Mouse (Mus musculus) cerebellum, postnatal 25 days (tissue): ENCODE results near the gene Hspb6.

Source experiments
- DNase-seq, 2 experiments: peaks; one replicate each; pipeline ENCODE4 v3.0.0; 2021; ENCODE audit warnings: mixed read lengths in 2 of 2

Hspb6 gene

GRCm38 (mm10) chr7:30587842-30588667 lies 36.1 kb downstream of the Hspb6 start:
- DNase-seq: peak in 1 of 2 experiments; percentile 81

DNA sequence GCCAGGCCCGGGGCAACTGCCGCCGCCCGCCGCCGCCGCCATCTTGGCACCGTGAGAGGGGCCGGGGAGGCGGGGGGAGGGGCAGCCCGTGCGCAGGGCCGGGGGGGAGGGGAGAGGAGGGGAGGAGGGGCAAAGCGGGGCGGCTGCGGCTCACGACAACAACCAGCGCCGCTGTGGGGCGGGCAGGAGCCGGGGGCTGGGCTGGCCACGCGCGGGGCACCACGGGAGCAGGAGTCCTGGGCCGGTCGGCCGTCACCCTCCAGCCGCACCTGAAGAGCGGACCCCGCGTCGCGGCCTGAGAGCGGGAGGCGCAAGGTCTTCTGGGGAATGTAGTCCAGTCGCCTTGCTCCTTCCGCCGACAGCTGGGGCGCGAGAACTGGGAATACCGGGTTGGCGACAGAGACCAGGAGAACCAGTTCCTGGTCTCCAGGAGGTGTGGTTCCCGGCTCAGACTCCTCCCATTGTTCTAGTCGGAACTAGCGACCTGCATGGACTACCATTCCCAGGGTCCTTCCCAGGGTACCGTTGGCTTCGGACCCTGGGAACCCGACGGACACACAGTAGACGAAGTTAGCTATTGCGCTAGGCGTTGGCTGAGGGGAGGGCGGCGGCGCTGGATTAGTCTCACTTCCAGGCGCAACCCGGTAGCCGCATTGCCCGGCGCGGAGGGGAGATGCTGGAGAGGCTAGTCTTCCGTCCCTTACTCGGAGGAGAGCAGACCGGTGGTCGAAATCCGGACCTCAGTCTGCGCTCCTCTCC lies 36.9 kb downstream of the Hspb6 start, which contains the start of gene Kmt2b:
Kmt2b (minus strand) TSS at position 51 of the 759 bp plus-strand sequence.
- peak; percentile 96 to 98 for DNase-seq

DNA sequence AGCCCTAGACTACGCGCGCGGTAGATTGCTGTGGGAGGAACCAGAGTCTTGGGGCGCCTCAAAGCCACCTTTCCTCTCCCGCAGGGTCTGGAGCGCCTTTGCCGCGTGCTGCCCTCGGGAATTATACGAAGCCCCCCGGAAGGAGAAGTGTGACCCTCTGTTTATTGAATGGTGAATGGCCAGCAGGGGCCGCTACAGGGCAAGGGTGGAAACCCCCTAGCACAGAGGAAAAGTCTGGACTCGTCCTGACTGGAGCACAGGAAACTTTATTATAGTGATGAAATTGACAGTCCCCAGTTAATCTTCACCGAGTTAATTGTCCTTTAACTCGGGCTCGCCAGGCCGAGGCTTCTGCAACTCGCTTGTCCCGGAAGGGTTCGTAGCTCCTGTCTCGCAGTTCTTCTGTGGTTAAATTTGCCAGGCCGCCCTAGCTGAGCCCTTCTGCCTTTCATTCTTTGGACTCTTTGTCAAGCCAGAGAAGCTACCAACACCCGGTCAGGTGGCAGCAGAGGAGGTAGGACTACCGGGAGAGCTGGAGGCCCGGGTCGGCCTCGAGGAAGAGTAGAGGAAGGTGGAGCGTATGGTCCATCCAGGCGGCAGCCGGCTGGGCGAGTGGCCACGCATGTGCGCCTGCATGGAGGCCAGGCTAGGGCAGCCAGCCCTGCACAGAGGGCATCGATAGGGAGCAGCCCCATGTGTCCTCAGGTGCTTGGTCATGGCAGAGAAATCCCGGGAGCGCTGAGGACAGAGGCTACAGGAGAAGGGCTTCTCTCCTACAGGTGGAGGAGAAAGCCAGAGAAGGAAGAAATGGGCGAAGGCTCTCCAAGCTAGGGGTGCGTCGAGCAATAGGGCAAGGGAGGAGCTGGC lies 37.7 kb downstream of the Hspb6 start:
- DNase-seq: peak; percentile 86 to 91

DNA sequence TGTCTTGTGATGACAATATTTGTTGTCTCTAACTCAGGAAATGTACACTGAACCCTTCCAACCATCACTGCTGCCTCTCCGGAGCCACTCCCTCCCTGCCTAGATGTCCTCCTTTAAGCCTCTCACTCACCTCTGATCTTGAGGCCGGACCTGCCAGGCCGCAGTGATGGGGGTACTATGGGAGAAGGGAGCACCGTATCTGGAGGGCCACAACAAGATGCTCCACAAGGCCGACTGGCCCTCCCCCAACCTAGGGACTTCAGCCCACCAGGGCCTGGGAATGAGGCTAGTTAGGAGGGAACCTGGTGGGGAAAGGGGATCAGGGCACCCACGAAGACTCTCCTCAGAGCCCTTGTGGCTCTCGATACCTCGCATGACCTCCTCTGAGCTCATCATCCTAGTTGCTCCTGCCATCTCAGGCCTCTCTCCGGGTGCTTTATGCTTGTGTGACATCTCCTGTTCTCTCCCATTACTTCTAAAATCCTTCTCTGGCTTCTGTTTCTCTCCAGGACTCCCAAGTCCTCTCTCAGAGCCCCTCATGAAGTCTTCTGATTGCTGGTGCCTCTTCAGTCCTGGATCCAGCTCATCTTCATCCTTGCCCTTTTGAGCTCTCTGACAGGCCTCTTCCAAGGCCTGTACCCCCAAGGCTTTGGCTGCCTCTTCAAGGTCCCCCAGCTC lies 39.1 kb downstream of the Hspb6 start:
- DNase-seq: no peak

DNA sequence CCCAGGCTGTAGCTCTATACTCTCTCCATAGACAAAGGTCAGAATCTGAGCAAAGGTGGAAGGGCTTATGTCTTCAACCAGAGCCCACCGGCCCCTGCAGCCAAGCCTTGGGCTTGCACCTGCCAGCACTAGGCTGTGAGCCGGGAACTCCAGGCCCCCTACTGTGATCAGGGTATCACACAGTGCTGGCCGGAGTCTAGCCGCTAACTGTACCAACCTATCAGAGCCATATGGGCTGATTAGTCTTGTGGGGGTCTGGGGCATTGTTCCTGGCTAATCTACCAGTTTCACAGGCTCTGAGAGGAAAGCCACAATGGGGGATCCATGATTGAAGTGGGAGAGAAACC lies 39.6 kb downstream of the Hspb6 start:
- DNase-seq: no peak

DNA sequence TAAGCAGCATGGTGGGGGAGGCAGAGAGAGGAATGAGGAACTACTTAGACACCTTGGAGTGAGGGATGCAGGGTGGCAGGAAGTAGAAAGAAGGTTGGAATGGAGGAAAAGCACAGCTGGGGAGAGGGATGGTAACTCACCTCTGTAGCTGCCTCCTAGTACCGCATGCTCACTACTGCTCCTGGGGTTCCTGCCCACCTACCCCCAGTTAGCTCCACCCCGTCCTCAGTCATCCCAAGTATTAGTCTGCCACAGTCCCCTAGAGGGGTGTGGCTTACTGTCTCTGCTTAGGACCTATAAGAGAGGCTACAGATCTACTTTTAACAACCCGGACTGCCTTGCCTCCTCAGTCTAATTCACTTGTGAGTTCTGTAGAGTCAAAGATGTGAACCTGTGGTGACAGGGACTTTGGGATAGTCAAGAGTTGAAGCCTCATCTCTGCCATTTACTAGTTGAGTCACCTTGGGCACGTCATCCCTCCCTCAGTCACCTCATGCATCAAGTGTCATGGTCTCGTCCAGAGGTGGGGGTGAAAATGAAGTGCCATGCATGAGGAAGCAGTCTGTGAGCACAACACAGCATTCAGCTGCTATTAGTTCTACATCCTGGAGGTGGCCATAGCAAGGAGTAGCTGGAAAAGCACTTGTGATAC lies 40.9 kb downstream of the Hspb6 start:
- DNase-seq: no peak

DNA sequence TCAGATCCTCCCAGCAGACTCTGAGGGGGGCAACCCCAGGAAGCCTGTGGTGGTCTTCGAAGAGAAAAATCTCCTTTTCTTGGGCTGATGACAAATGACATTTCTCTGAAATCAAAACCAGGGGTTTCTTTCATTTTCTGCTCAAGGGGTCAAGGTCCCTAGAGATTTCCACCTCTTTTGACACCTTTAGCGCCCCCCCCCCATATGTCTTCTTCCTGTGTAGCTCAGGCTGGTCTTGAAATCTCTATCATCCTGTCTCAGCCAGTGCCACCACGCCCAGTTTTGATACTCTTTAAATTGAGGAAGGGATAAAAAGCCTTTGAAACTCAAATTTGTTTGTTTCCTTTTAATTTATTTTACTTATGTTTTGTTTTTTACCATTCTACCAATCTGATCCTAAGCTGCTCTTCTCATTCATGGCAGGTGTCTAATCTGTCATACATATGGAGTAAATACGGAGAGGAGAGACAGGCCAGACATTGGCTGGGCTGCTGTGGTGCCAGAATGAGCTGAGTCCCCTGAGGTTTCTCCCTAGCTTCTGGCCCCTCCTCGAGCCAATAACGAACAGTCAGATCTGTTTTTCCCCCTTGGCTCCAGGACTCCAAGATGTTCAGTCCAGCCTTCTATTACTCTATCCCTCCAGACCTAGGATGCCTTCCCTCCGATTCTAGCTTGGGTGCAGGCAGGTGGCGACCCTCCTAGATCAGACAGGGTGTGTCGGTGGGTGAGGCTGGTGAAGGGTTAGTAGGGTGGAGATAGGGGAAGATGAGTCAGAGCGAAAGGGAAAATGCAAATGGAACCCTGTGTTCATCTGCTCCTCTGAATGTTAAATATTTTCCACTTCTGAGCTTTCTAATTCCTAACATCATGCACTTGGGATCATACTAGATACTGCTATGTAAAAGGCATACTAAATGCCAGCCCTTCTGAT lies 41.9 kb downstream of the Hspb6 start:
- DNase-seq: no peak

DNA sequence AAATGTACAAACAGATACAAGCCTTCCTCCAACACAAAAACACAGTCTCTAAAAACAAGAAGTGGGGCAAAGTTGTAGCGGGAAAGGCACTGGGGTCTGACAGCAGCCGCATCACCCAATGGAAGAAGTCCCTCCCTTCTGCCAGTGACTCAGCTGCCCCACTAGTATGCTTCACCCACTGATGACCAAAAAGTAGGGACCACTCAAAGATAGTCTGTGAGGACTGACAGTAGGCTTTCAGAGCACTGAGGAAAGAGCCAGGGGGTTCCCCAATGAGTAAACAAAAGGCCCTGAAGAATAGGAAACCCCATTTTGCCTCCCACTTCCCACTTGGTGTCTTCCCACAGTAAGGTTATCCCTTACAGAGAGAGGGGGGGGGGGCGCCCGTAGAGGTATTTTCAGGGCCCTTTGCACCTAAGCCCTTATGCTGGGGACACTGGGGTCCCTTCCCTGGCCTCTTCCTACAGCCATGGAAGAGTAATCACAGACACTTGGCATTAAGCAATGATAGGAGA lies 42.6 kb downstream of the Hspb6 start:
- DNase-seq: no peak

DNA sequence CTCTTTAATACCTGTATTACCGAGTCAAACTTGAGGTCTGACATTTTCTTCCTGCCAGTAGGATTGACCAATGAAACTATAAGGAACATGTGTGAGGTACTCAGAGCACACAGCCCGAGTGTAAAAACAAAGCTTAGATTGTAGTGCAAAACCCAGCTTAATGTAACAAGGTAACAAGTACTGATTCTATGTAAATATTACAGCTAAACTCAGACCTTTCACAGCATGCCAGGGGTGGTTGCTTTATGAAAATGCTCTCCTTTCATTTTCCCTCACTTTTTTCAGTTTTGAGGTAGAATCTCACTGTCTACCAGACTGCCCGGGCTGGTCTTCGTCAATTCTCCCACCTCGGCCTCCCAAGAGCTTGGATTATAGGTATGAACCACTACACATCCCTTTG lies 44.1 kb downstream of the Hspb6 start:
- DNase-seq: no peak

GRCm38 (mm10) chr7:30596811-30597210 lies 44.8 kb downstream of the Hspb6 start:
- no peak for DNase-seq

- DNase-seq: no peak
Observed at GRCm38 (mm10) chr7:30598786-30599185, 46.8 kb downstream of the Hspb6 start, which contains the start of gene Zbtb32. TSS of gene Zbtb32 (minus strand) at chr7:30598909.

- DNase-seq: peak; percentile 95 to 98
Observed at GRCm38 (mm10) chr7:30599933-30600353, 48.0 kb downstream of the Hspb6 start.

- DNase-seq: peak in 1 of 2 experiments; percentile 54
Observed at GRCm38 (mm10) chr7:30600651-30601050, 48.7 kb downstream of the Hspb6 start.

- no peak for DNase-seq
Observed at GRCm38 (mm10) chr7:30602583-30602982, 50.6 kb downstream of the Hspb6 start.

GRCm38 (mm10) chr7:30604424-30604823 lies 52.4 kb downstream of the Hspb6 start:
- DNase-seq: no peak

DNA sequence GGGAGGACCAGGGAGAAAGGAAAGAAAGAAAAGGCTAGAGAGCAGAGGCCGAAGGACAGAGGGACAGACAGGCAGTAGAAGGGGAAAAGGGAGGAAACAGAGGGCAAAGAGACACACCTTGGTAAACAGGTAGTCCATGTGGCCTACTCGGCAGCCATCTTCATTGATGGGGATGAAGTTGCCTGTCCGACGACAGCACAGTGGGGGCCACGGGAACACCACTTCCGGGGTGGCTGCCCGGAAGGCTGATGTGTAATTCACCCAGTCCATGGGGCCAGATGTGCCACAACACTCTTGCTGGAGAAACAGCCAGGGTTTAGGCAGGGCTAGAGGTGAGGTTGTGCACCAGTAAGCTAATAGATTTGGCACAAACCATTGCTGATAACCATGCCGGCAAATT lies 53.0 kb downstream of the Hspb6 start:
- no peak for DNase-seq
